Mouse (Mus musculus) olfactory bulb, adult 2 months (tissue): ENCODE data around the gene Rhobtb1. TPM values are rescaled to one million over a fixed set of nuclear protein-coding genes. Genes with fewer than 3 reads are reported as not detected.

ENCODE experiments used
- H3K27ac ChIP-seq: fragments of 200-500 bp; 2 replicates; pipeline ENCODE4 v1.5.1; 2012; ENCODE audit warnings: low read depth, low read length; ENCODE audit not compliant: insufficient read depth
- H3K4me1 ChIP-seq: fragments of 200-500 bp; 2 replicates; pipeline ENCODE4 v1.6.1; 2012; ENCODE audit warnings: low read length; ENCODE audit not compliant: control insufficient read depth, insufficient read depth
- H3K4me3 ChIP-seq: fragments of 200-500 bp; 2 replicates; pipeline ENCODE4 v1.5.1; 2012; ENCODE audit warnings: mild to moderate bottlenecking, low read depth, low read length, moderate library complexity; ENCODE audit not compliant: insufficient read depth
- CTCF ChIP-seq: fragments of 200-500 bp; IDR thresholded peaks from 2 replicates; pipeline ENCODE4 v1.5.1; 2012; ENCODE audit warnings: low read depth, mild to moderate bottlenecking, low read length, moderate library complexity; ENCODE audit not compliant: insufficient read depth
- POLR2A ChIP-seq: fragments of 200-500 bp; IDR thresholded peaks from 2 replicates; pipeline ENCODE4 v1.6.1; 2012; ENCODE audit warnings: mild to moderate bottlenecking, low read depth, low read length, moderate library complexity; ENCODE audit not compliant: insufficient read depth
- WGBS: fragments of 180-500 bp; shearing (Covaris S2); methylation state at CpG from one replicate; pipeline ENCODE4 v1.1.7; 2018; 5-methylcytosine and 5-hydroxymethylcytosine counted together
- polyA plus RNA-seq: library from polyadenylated mRNA; stranded (reverse); fragments of >200 nt; gene quantifications from 2 replicates; pipeline ENCODE4 v1.2.4, GENCODE M21; 2012; ENCODE audit warnings: low replicate concordance; ENCODE audit not compliant: missing spikeins, insufficient read depth, insufficient read length

Gene Rhobtb1
- polyA plus RNA-seq, 1 experiment: not detected

- H3K4me3 ChIP-seq: peak overlapping the region; percentile 80
- WGBS: 22% methylated on average over 14 of the region's 14 CpGs
- peaks cover 8% of the 10 kb centered on the region for H3K4me1 ChIP-seq
- no peak overlapping the region for H3K27ac ChIP-seq
- TF ChIP-seq POLR2A: no peak
- TF ChIP-seq CTCF: no peak
Measured at GRCm38 (mm10) chr10:69211976-69212375, 60.7 kb downstream of the Rhobtb1 start.

DNA sequence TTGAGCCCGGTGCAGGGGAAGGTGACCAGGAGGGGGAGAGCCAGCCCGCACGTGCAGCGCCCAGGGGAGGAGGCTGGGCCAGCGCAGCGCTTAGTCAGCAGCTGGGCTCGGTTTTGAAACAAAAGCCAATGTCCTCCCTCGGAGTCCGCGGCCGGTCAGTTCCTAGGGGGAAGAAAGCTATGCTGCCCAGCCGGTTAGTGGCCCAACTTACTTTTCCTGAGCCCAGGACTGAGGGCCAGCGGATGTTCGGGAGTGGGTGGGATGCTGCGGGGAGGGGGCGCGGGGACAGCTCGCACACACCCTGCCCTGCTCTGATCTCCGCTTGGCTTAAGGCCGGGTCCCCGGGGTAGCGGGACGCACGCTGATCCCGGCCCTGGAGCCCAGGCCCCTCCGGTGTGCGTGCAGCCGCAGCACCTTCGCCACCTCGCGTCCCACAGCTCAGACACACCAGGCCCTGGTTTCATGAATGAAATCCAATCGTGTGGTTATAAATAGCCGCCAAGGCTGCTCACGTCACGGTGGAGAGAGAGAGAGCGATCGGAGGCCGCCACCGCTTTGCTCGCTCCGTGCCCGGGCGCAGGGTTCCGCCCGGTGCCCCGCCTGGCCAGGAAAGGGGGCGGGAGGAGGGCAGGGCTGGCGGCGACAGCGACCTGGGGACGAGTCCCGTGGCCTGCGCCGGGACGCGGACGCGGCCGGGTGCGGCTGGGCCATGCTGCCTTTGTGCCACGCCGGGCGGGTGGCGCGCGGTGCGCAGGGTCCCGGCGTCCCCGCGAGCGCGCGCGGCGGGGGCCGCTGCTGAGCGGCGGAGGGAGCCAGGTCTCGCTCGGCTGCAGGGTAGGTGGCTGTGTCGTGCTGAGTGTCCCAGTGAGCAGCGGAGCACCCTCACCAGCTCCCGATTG is 61.6 kb downstream of the Rhobtb1 start, which contains the start of gene A930033H14Rik:
A930033H14Rik (minus strand) TSS at position 557 of the 899 bp plus-strand sequence.
- Histone ChIP-seq H3K4me1 (peaks cover 8% of the 10 kb centered on the region), H3K27ac (peak within 1 kb of the TSS; percentile 81), H3K4me3 (peak within 1 kb of the TSS; percentile 80)
- WGBS: under 1% methylated on average over 82 of the region's 84 CpGs
- no peak for TF ChIP-seq CTCF
- peak; percentile 39; the same call in 1 of the 2 replicates for TF ChIP-seq POLR2A

GRCm38 (mm10) chr10:69213451-69213877 is 62.2 kb downstream of the Rhobtb1 start:
- TF ChIP-seq CTCF (no peak), POLR2A (no peak)
- 2% methylated on average over 21 of the region's 21 CpGs for WGBS

DNA sequence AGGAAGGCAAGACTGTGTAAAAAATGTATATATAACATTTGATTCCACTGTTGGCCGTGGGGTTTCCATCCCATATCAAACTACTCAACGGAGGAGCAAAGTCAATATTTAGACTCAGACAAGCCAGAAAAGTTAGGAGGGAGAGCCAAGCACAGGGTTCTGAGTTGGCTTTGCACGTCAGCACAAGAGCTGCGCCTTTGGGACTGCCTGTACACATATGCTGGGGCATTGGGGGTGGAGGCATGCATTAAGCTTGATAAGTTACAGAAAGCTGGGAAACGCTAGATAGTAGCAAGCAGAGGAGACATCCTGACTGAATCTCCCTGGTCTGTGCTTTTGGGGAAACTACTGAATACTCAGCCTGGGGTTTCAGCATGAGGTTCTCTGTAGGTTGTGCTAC is 62.8 kb downstream of the Rhobtb1 start:
- H3K27ac ChIP-seq: no peak overlapping the region
- 31% methylated on average over 5 of the region's 5 CpGs for whole genome bisulfite sequencing
- TF ChIP-seq CTCF (no peak), POLR2A (no peak)
- peaks cover 8% of the 10 kb centered on the region for H3K4me1 ChIP-seq
- 0 out of 2 replicates have a peak overlapping the region, but pooled peaks have one; percentile 80 for H3K4me3 ChIP-seq

More at GRCm38 (mm10) chr10:69213451-69213877, 62.2 kb downstream of the Rhobtb1 start:
- Histone ChIP-seq H3K4me1 (peaks cover 8% of the 10 kb centered on the region), H3K27ac (0 out of 2 replicates have a peak overlapping the region, but pooled peaks have one; percentile 81), H3K4me3 (peak overlapping the region; percentile 80)

DNA sequence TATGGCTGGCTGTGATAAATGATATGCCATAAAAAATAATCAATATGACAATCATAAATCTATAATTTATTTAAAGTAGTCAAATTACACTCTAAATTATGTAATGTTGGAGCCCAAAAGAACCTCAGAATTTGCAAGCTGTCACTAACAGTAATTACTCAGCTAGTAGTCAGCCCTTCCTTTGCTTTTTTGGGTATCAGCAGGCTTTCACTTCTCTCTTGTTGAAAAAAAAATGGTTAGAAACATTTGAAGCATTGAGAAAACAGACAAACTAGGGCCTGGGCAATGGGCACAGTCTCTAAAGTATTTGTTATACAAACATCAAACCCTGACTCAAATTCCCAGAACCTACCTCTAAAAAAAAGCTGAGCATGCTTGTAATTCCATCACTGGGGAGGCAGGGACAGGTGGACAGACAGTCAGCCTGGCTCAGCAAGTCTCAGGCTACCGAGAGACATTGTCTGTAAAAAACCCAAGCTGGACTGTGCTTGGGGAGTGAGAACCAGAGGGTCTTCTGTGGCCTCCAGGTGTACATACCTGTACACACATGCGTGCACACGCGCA is 66.0 kb downstream of the Rhobtb1 start:
- no peak overlapping the region for H3K4me3 ChIP-seq
- 87% methylated on average over 4 of the region's 4 CpGs for WGBS
- TF ChIP-seq CTCF (no peak), POLR2A (no peak)
- H3K27ac ChIP-seq: no peak overlapping the region
- peaks cover 6% of the 10 kb centered on the region for H3K4me1 ChIP-seq

- H3K4me1 ChIP-seq: peaks cover 1% of the 10 kb centered on the region
- no peak for TF ChIP-seq POLR2A
- TF ChIP-seq CTCF: no peak
- no peak overlapping the region for H3K4me3 ChIP-seq
- WGBS: 91% methylated on average over 14 of the region's 14 CpGs
- H3K27ac ChIP-seq: no peak overlapping the region
Measured at GRCm38 (mm10) chr10:69218458-69219288, 67.4 kb downstream of the Rhobtb1 start.

DNA sequence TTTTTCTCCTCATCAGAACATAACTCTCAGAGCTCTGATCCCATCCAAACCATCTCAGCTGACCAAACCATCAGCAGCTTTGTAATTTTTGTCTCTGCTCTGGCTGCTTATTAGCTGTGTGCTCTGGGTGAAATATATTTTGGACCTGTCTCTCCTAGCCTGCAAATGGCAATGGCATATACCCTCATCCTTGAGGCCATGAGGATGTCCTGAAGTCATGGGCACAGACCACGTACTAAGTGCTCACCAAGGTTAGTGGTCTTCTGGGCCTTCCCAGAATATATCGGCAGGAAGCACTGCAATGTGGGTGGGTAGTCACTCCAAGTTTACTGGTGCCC is 68.0 kb downstream of the Rhobtb1 start:
- H3K4me1 ChIP-seq: no peaks in the 10 kb centered on the region
- no peak for TF ChIP-seq POLR2A
- TF ChIP-seq CTCF: no peak
- no peak overlapping the region for H3K27ac ChIP-seq
- H3K4me3 ChIP-seq: no peak overlapping the region
- 97% methylated on average over 2 of the region's 2 CpGs for whole genome bisulfite sequencing

- H3K27ac ChIP-seq: no peak overlapping the region
Measured at GRCm38 (mm10) chr10:69220296-69220695, 69.1 kb downstream of the Rhobtb1 start.

More at GRCm38 (mm10) chr10:69220296-69220695, 69.1 kb downstream of the Rhobtb1 start:
- TF ChIP-seq POLR2A (no peak), CTCF (no peak)
- H3K4me3 ChIP-seq: no peak overlapping the region
- 84% methylated on average over 6 of the region's 6 CpGs for WGBS
- no peaks in the 10 kb centered on the region for H3K4me1 ChIP-seq
